9 mouse cellular contexts compared by ENCODE assay signal in the genomic region with DNA sequence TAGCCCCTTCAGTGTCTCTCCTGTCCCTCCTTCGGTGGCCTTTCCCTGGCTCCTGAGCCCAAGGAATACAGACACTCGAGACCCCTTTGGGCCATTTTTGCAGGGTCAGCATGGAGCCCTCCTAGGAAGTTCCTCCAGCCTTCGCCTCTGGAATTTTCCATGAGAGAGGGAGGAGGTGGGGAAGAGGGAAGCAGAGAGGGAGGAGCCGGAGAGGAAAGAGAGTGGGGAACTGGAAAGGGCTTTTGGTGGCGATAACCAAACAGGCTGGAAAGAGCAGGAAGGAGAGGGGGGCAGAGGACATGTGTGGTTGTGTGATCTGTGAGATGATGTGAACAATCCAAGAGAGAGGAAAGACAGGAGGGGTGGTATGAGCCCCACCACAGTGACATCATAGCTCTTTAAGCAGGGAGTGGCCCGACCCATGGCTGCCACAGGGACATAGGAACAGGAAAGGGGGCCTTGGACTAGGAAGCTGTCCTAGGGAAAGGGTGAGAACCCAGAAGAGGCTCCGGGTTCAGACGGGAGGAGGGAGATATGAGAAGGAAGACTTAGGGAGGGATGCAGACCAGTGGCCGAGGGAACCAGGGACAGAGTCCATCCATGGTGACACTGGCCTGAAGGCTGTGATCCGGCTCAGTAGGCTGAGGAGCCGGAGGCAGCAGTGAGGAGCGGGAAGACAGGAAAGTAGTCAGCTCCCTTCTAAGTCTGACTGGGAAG. TPM values are rescaled to one million over a fixed set of nuclear protein-coding genes. Genes with fewer than 3 reads are reported as not detected.
DNase-seq lines count a peak whose midpoint lies in the region; ATAC-seq and TF ChIP-seq lines count a peak whose summit lies in the region.
"Had no signal": no experiment of that assay in that cellular context is flagged by ENCODE, and none has a peak within 500 bp of the region (broad histone marks: within the 10 kb centered on the region; RNA-seq: fewer than 3 reads in every experiment).

No protein-coding gene starts in this region.

- H3K9ac ChIP-seq in lung, embryonic 14.5 days, result 0 out of 2 replicates have a peak overlapping the region, but pooled peaks have one; percentile 4
- H3K9ac ChIP-seq in heart, embryonic 13.5 days, result peak overlapping the region; percentile 57
- H3K9ac ChIP-seq in neural tube, embryonic 15.5 days (replicated peaks), result no peak overlapping the region

- H3K27ac ChIP-seq in lung, embryonic 14.5 days (ENCODE audit: low read depth), result peak overlapping the region; percentile 71
- H3K27ac ChIP-seq in heart, embryonic 13.5 days (replicated peaks), result peak overlapping the region; percentile 73
- peak overlapping the region; percentile 33; the same call in 1 of the 2 replicates for H3K27ac ChIP-seq in neural tube, embryonic 15.5 days (replicated peaks)

- ATAC-seq in lung, embryonic 14.5 days (ENCODE audit: insufficient read depth), result peak; percentile 52
- peak; percentile 12; the same call in 1 of the 2 replicates for ATAC-seq in heart, embryonic 13.5 days (ENCODE audit: extremely low read depth, insufficient number of reproducible peaks, low FRiP score, low TSS enrichment)
- no peak for ATAC-seq in neural tube, embryonic 15.5 days (ENCODE audit: low FRiP score)

- no peaks in the 10 kb centered on the region for H3K36me3 ChIP-seq in lung, embryonic 14.5 days (ENCODE audit: insufficient read depth)
- no peaks in the 10 kb centered on the region for H3K36me3 ChIP-seq in heart, embryonic 13.5 days
- H3K36me3 ChIP-seq in neural tube, embryonic 15.5 days, result no peaks in the 10 kb centered on the region

- peak overlapping the region; percentile 27; the same call in 1 of the 2 replicates for H3K4me2 ChIP-seq in lung, embryonic 14.5 days
- H3K4me2 ChIP-seq in heart, embryonic 13.5 days, result peak overlapping the region; percentile 24
- no peak overlapping the region for H3K4me2 ChIP-seq in neural tube, embryonic 15.5 days

- no peaks in the 10 kb centered on the region for H3K9me3 ChIP-seq in lung, embryonic 14.5 days (ENCODE audit: low read depth, low read length)
- no peaks in the 10 kb centered on the region for H3K9me3 ChIP-seq in heart, embryonic 13.5 days
- H3K9me3 ChIP-seq in neural tube, embryonic 15.5 days (replicated peaks), result no peaks in the 10 kb centered on the region

- peak; percentile 68 for DNase-seq in lung, embryonic 14.5 days
- no peak for DNase-seq in lung, adult 2 months
- DNase-seq in kidney, postnatal 25 days, result peak; percentile 31 to 53
- no peak for DNase-seq in cerebellum, postnatal 36 days
- no peak for DNase-seq in urinary bladder, postnatal 25 days (ENCODE audit: low spot score)
- DNase-seq: cerebellum, adult 2 months; gastrocnemius, postnatal 10 days had no signal

- H3K4me1 ChIP-seq in lung, embryonic 14.5 days (ENCODE audit: insufficient read depth), result peaks cover 20% of the 10 kb centered on the region
- H3K4me1 ChIP-seq in lung, adult 2 months (ENCODE audit: control insufficient read depth, insufficient read depth, low read length), result peaks cover 11% of the 10 kb centered on the region; the same call in 1 of the 2 replicates
- peaks cover 37% of the 10 kb centered on the region for H3K4me1 ChIP-seq in heart, embryonic 13.5 days
- H3K4me1 ChIP-seq in neural tube, embryonic 15.5 days, result peaks cover 21% of the 10 kb centered on the region; the same call in 1 of the 2 replicates

- TF ChIP-seq CTCF in lung, embryonic 14.5 days (IDR thresholded peaks at IDR 0.05; ENCODE audit: low read depth), result no peak
- no peak for TF ChIP-seq CTCF in lung, adult 2 months (IDR thresholded peaks at IDR 0.05; ENCODE audit: insufficient read depth, low read length)

- no peak overlapping the region for H3K4me3 ChIP-seq in lung, embryonic 14.5 days (ENCODE audit: low read depth, low read length)
- H3K4me3 ChIP-seq in lung, adult 2 months (replicated peaks; ENCODE audit: extremely low read depth, low read depth, low read length), result no peak overlapping the region
- H3K4me3 ChIP-seq in heart, embryonic 13.5 days, result no peak overlapping the region
- H3K4me3 ChIP-seq in neural tube, embryonic 15.5 days (replicated peaks), result no peak overlapping the region

- TF ChIP-seq POLR2A in lung, adult 2 months (IDR thresholded peaks at IDR 0.05; ENCODE audit: borderline replicate concordance, extremely low read depth, low read depth, low read length), result no peak

- H3K27me3 ChIP-seq in lung, embryonic 14.5 days (ENCODE audit: insufficient read depth, low read length), result no peaks in the 10 kb centered on the region
- H3K27me3 ChIP-seq in heart, embryonic 13.5 days (replicated peaks), result peaks cover 32% of the 10 kb centered on the region; the same call in 1 of the 2 replicates
- no peaks in the 10 kb centered on the region; the same call in 1 of the 2 replicates for H3K27me3 ChIP-seq in neural tube, embryonic 15.5 days (replicated peaks)

- 31% methylated on average over 12 of the region's 12 CpGs for WGBS in lung, embryonic 14.5 days
- 37% methylated on average over 12 of the region's 12 CpGs for WGBS in lung, adult 2 months
- 40% methylated on average over 12 of the region's 12 CpGs for WGBS in heart, embryonic 13.5 days
- 71% methylated on average over 12 of the region's 12 CpGs for WGBS in neural tube, embryonic 15.5 days

RNA-seq across cellular contexts. Expression of a gene that starts 6.4 kb away (rescaled TPM):
- polyA plus RNA-seq in lung, embryonic 14.5 days (2014; fragmentation: Nextera tagmentation; extraction: Ambion mirVana), result 7.2 and 7.3 TPM in 2 replicates
- 38.4 and 49.3 TPM in 2 replicates for polyA plus RNA-seq in lung, adult 2 months (2012; rRNA removed)
- polyA plus RNA-seq in heart, embryonic 13.5 days (2015; fragmentation: Nextera tagmentation; extraction: Ambion mirVana), result 4.9 and 6.0 TPM in 2 replicates
- 3.1 and 5.5 TPM in 2 replicates for polyA plus RNA-seq in neural tube, embryonic 15.5 days (2015; fragmentation: Nextera tagmentation; extraction: Ambion mirVana)

RNA-seq across cellular contexts. Expression of a gene that starts 42.5 kb away (rescaled TPM):
- not detected in 2 replicates for polyA plus RNA-seq in lung, embryonic 14.5 days (2014; fragmentation: Nextera tagmentation; extraction: Ambion mirVana)
- 0.04 TPM in 1 of 2 replicates, not detected in the other for polyA plus RNA-seq in lung, adult 2 months (2012; rRNA removed)
- not detected in 2 replicates for polyA plus RNA-seq in heart, embryonic 13.5 days (2015; fragmentation: Nextera tagmentation; extraction: Ambion mirVana)
- 0.28 and 0.37 TPM in 2 replicates for polyA plus RNA-seq in neural tube, embryonic 15.5 days (2015; fragmentation: Nextera tagmentation; extraction: Ambion mirVana)

Comparison
In these comparisons a context has a peak if more than half of its experiments do, and no peak if none do; other contexts are left out.
1. DNase-seq: peak in lung, embryonic 14.5 days (single experiment) and kidney, postnatal 25 days (2 of 2); none in lung, adult 2 months (single experiment), cerebellum, postnatal 36 days (0 of 2) and urinary bladder, postnatal 25 days (single experiment).
2. Peak in every context shown above with its lines, with median percentiles within 50 percentile points of each other: H3K27ac ChIP-seq.